Mouse (Mus musculus): ENCODE measurements around the gene Lrrc28. TPM values are rescaled to one million over a fixed set of nuclear protein-coding genes. Genes with fewer than 3 reads are reported as not detected.

Gene Lrrc28
- polyA plus RNA-seq, 1 experiment from 2014 or later: 28.5 TPM

DNA sequence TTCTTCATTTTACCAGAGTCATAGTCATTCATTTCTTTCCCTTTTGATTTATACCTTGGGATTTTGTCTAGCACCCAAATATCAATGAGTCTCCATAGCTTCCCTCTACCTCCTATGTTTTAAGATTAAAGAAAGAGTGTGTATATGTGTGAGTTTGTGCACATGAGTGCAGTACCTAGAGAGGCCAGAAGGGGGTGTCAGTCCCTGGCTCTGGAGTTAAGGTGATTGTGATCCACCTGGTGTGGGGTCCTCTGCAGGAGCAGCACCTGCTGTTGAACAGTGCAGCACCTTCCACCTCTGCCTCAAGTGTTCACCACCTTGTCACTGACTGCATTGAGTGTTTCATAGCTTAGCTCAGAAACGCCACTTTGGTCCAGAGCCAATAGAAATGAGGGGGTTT, 25.9 kb upstream of the Lrrc28 start:
- H3K27me3 ChIP-seq (replicated peaks): no peaks in the 10 kb centered on the region
- H3K36me3 ChIP-seq (replicated peaks): no peaks in the 10 kb centered on the region
- no peak overlapping the region for H3K27ac ChIP-seq
- no peaks in the 10 kb centered on the region for H3K9me3 ChIP-seq
- WGBS: 90% methylated on average over 1 of the region's 1 CpGs
- no peak overlapping the region for H3K4me3 ChIP-seq
- H3K4me1 ChIP-seq: no peaks in the 10 kb centered on the region
- no peak for ATAC-seq (replicated peaks)
- H3K4me2 ChIP-seq: no peak overlapping the region
- no peak overlapping the region for H3K9ac ChIP-seq

GRCm38 (mm10) chr7:67663981-67664694, 19.1 kb upstream of the Lrrc28 start:
- H3K4me2 ChIP-seq: no peak overlapping the region
- H3K27me3 ChIP-seq (replicated peaks): no peaks in the 10 kb centered on the region
- H3K4me1 ChIP-seq: no peaks in the 10 kb centered on the region
- no peaks in the 10 kb centered on the region for H3K36me3 ChIP-seq (replicated peaks)
- no peaks in the 10 kb centered on the region for H3K9me3 ChIP-seq
- no peak overlapping the region for H3K4me3 ChIP-seq
- 74% methylated on average over 14 of the region's 14 CpGs for WGBS
- no peak overlapping the region for H3K9ac ChIP-seq
- H3K27ac ChIP-seq: no peak overlapping the region
- ATAC-seq (replicated peaks): no peak

DNA sequence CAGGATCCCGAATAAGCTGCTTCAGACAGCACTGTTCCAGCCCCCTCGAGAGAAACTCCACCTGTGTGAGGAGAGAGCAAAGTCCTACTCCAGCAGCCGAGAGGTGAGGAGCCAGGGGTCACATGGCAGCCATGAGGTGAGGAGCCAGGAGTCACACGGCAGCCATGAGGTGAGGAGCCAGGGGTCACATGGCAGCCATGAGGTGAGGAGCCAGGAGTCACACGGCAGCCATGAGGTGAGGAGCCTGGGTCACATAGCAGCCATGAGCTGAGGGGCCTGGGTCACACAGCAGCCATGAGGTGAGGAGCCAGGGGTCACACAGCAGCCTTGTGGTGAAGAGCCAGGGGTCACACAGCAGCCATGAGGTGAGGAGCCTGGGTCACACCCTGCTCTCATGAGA, 17.4 kb upstream of the Lrrc28 start:
- Histone ChIP-seq H3K4me2 (no peak overlapping the region), H3K4me3 (no peak overlapping the region), H3K27ac (no peak overlapping the region), H3K9ac (no peak overlapping the region), H3K4me1 (no peaks in the 10 kb centered on the region), H3K27me3 (replicated peaks) (no peaks in the 10 kb centered on the region), H3K9me3 (no peaks in the 10 kb centered on the region), H3K36me3 (replicated peaks) (no peaks in the 10 kb centered on the region)
- WGBS: 91% methylated on average over 5 of the region's 5 CpGs
- no peak for ATAC-seq (replicated peaks)

GRCm38 (mm10) chr7:67658110-67658509, 13.0 kb upstream of the Lrrc28 start:
- no peak for ATAC-seq (replicated peaks)
- no peak overlapping the region for H3K4me3 ChIP-seq
- no peaks in the 10 kb centered on the region for H3K9me3 ChIP-seq
- no peak overlapping the region for H3K4me2 ChIP-seq
- H3K36me3 ChIP-seq (replicated peaks): no peaks in the 10 kb centered on the region
- no peak overlapping the region for H3K27ac ChIP-seq
- H3K4me1 ChIP-seq: peaks cover 10% of the 10 kb centered on the region; the same call in 1 of the 2 replicates
- no peaks in the 10 kb centered on the region for H3K27me3 ChIP-seq (replicated peaks)
- WGBS: 90% methylated on average over 4 of the region's 4 CpGs
- no peak overlapping the region for H3K9ac ChIP-seq

GRCm38 (mm10) chr7:67655186-67655585, 10.1 kb upstream of the Lrrc28 start:
- 2% methylated on average over 1 of the region's 1 CpGs for WGBS
- H3K36me3 ChIP-seq (replicated peaks): no peaks in the 10 kb centered on the region
- 0 out of 2 replicates have a peak overlapping the region, but pooled peaks have one; percentile 11 for H3K4me3 ChIP-seq
- H3K27me3 ChIP-seq (replicated peaks): no peaks in the 10 kb centered on the region
- peak; percentile 69; the same call in 1 of the 2 replicates for ATAC-seq (replicated peaks)
- H3K9me3 ChIP-seq: no peaks in the 10 kb centered on the region
- H3K9ac ChIP-seq: no peak overlapping the region
- H3K4me1 ChIP-seq: peaks cover 10% of the 10 kb centered on the region; the same call in 1 of the 2 replicates
- H3K27ac ChIP-seq: peak overlapping the region; percentile 19; the same call in 1 of the 2 replicates
- H3K4me2 ChIP-seq: peak overlapping the region; percentile 15; the same call in 1 of the 2 replicates

DNA sequence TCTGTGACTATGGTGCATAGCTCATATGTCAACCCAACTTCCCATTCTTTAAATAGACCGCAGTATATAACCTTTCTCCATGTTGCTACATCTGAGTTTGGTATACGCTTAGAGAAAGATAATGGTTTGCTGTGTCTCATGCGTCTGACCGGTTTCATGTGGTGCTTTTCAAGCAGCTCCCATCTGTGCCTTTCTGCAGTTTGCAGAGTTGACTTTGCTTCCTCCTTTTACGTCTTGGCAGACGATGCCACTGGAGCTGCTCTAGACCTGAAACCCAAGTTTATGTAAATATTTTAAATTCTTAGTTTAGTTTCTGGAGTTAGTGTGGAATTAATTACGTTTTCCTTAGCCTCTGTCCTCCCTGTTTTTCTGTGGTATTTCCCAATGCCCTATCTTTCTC, 9.6 kb upstream of the Lrrc28 start:
- Histone ChIP-seq H3K27me3 (replicated peaks) (no peaks in the 10 kb centered on the region), H3K36me3 (replicated peaks) (no peaks in the 10 kb centered on the region), H3K27ac (no peak overlapping the region), H3K9ac (no peak overlapping the region), H3K4me1 (peaks cover 10% of the 10 kb centered on the region; the same call in 1 of the 2 replicates), H3K9me3 (no peaks in the 10 kb centered on the region), H3K4me2 (no peak overlapping the region), H3K4me3 (no peak overlapping the region)
- no peak for ATAC-seq (replicated peaks)
- 90% methylated on average over 7 of the region's 7 CpGs for WGBS

- ATAC-seq (replicated peaks): no peak
- Histone ChIP-seq H3K4me1 (peaks cover 10% of the 10 kb centered on the region; the same call in 1 of the 2 replicates), H3K9me3 (no peaks in the 10 kb centered on the region), H3K27ac (no peak overlapping the region), H3K9ac (no peak overlapping the region), H3K27me3 (replicated peaks) (no peaks in the 10 kb centered on the region), H3K4me3 (no peak overlapping the region), H3K4me2 (no peak overlapping the region), H3K36me3 (replicated peaks) (no peaks in the 10 kb centered on the region)
- 84% methylated on average over 5 of the region's 5 CpGs for WGBS
These were observed 7.1 kb upstream of the Lrrc28 start for GRCm38 (mm10) chr7:67652211-67652610.

DNA sequence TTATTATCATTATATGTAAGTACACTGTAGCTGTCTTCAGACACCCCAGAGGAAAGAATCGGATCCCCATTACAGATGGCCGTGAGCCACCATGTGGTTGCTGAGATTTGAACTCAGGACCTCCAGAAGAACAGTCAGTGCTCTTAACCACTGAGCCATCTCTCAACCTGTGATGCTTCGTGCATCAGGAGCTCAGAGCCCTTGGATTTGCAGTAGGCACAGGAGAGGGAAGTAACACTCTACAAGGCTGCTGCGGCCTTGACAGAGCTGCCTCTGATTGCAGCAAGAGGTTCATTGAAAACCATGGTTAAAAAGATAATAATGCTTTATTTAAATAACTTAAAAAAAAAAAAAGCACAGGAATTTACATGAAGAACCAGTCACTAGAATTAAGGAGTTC, 3.3 kb upstream of the Lrrc28 start:
- peaks cover 19% of the 10 kb centered on the region for H3K4me1 ChIP-seq
- peak overlapping the region; percentile 40; the same call in 1 of the 2 replicates for H3K4me2 ChIP-seq
- H3K27me3 ChIP-seq (replicated peaks): no peaks in the 10 kb centered on the region
- no peaks in the 10 kb centered on the region for H3K9me3 ChIP-seq
- no peak for ATAC-seq (replicated peaks)
- no peak overlapping the region for H3K9ac ChIP-seq
- H3K36me3 ChIP-seq (replicated peaks): no peaks in the 10 kb centered on the region
- H3K4me3 ChIP-seq: no peak overlapping the region
- WGBS: 71% methylated on average over 4 of the region's 4 CpGs
- H3K27ac ChIP-seq: no peak overlapping the region

DNA sequence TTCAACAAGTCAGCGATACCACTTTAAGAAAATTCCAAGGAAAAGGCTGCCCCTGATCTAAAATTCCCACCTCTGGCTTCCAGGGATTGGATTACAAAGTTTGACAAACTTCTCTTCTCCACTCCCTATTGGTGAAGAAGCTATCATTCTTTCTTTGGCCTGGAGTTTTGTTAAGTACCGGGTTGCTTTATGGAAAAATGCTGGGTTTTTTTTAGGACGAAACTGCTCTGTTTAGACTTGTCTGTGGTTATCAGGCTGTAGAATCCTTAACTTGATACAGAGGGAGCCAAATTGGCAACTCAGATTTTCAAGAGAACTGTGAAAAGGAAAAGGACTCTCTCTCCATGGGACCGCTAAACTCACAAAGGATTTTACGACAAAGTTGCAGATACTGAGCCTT, 2.2 kb upstream of the Lrrc28 start, which contains the start of gene Ttc23:
TSS of gene Ttc23 (plus strand) at position 134 of the 400 bp plus-strand sequence.
- Histone ChIP-seq H3K9me3 (no peaks in the 10 kb centered on the region), H3K27ac (peak within 1 kb of the TSS; percentile 88; the same call in 1 of the 2 replicates), H3K4me2 (peak within 1 kb of the TSS; percentile 81), H3K27me3 (replicated peaks) (no peaks in the 10 kb centered on the region), H3K4me3 (peak within 1 kb of the TSS; percentile 75), H3K9ac (peak within 1 kb of the TSS; percentile 62), H3K4me1 (peaks cover 23% of the 10 kb centered on the region), H3K36me3 (replicated peaks) (no peaks in the 10 kb centered on the region)
- 1% methylated on average over 5 of the region's 5 CpGs for WGBS
- ATAC-seq (replicated peaks): no peak

DNA sequence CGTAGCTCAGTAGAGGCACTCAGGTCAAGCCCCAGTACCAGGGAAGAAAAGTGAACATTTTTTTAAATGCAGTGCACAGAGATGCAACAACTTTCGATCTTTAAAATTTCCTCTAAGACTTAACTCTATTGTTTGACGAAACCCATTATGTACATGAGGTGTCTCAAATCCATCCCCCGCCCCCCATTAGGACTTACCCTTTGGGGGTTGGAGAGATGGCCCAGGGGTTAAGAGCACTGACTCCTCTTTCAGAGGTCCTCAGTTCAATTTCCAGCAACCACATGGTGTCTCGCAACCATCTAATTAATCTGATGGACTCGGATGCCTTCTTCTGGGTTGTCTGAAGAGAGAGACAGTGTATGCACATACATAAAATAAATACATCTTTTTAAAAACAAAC, 1.1 kb upstream of the Lrrc28 start:
- no peak for ATAC-seq (replicated peaks)
- H3K27me3 ChIP-seq (replicated peaks): no peaks in the 10 kb centered on the region
- peak overlapping the region; percentile 88 for H3K27ac ChIP-seq
- no peaks in the 10 kb centered on the region for H3K36me3 ChIP-seq (replicated peaks)
- WGBS: 4% methylated on average over 6 of the region's 6 CpGs
- H3K9me3 ChIP-seq: no peaks in the 10 kb centered on the region
- H3K4me1 ChIP-seq: peaks cover 23% of the 10 kb centered on the region
- peak overlapping the region; percentile 81 for H3K4me2 ChIP-seq
- peak overlapping the region; percentile 75 for H3K4me3 ChIP-seq
- H3K9ac ChIP-seq: peak overlapping the region; percentile 62

DNA sequence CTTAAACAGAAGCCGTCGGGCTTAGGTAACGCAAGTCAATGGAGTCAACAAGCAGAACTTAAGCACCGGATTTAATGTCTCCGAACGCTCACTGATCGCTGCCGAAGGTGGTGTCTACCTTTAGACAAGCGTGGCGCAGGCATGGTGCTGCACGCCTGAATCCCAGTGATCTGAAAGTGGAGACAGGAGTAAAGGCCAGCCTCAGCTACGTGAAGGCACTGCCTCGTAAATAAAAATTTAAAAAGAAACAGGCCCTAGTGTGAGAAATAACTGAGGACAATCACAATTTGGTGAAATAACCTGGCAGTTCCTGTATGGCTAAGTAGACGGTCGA, 580 bp upstream of the Lrrc28 start:
- H3K4me3 ChIP-seq: peak overlapping the region; percentile 75
- no peaks in the 10 kb centered on the region for H3K9me3 ChIP-seq
- H3K9ac ChIP-seq: peak overlapping the region; percentile 62
- ATAC-seq (replicated peaks): no peak
- H3K27ac ChIP-seq: peak overlapping the region; percentile 88
- peaks cover 23% of the 10 kb centered on the region for H3K4me1 ChIP-seq
- no peaks in the 10 kb centered on the region for H3K27me3 ChIP-seq (replicated peaks)
- peak overlapping the region; percentile 81 for H3K4me2 ChIP-seq
- H3K36me3 ChIP-seq (replicated peaks): no peaks in the 10 kb centered on the region; the same call in 1 of the 2 replicates
- WGBS: under 1% methylated on average over 15 of the region's 15 CpGs

DNA sequence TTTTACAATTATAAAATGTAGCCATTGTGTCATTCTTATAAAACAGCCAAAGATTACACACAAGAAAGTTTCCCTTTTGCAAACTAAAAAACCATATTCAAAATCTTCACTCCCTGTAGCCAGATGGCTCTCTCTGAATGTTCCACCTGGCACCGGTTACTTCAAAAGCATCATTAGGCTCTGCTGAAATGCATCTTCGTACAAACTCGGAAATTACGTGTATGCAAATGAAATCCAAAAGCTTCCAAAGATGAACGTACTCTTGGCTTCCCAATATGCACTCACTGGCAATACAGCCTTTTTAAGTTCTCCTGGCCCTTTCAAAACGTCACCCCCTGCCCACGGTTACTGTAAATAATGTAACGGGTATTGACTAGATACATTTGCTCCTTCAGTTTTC, 777 bp downstream of the Lrrc28 start:
- H3K27ac ChIP-seq: no peak overlapping the region
- H3K9me3 ChIP-seq: no peaks in the 10 kb centered on the region
- H3K4me1 ChIP-seq: peaks cover 23% of the 10 kb centered on the region
- ATAC-seq (replicated peaks): no peak
- peak overlapping the region; percentile 83 for H3K9ac ChIP-seq
- H3K4me2 ChIP-seq: peak overlapping the region; percentile 48
- no peaks in the 10 kb centered on the region; the same call in 1 of the 2 replicates for H3K36me3 ChIP-seq (replicated peaks)
- 40% methylated on average over 8 of the region's 8 CpGs for WGBS
- no peaks in the 10 kb centered on the region for H3K27me3 ChIP-seq (replicated peaks)
- H3K4me3 ChIP-seq: peak overlapping the region; percentile 75

DNA sequence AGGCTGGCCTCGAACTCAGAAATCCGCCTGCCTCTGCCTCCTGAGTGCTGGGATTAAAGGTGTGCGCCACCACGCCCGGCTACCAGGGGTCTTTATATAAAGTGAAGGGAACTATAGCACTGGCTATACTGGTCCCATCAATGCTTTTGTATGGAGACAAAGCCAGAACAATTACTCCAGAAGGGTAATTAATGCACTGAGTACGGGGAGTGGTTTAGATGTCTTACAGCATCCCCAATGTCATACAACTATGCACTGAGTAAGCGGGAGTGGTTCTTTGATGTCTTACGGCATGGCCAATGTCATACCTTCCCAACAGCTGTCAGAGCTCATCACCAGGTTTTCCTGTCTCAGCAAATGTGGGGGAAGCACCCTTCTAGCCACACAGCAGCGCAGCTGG, 2.1 kb downstream of the Lrrc28 start:
- H3K27me3 ChIP-seq (replicated peaks): no peaks in the 10 kb centered on the region
- no peak overlapping the region for H3K4me3 ChIP-seq
- no peak overlapping the region for H3K4me2 ChIP-seq
- H3K9me3 ChIP-seq: no peaks in the 10 kb centered on the region
- ATAC-seq (replicated peaks): no peak
- H3K36me3 ChIP-seq (replicated peaks): no peaks in the 10 kb centered on the region; the same call in 1 of the 2 replicates
- peaks cover 23% of the 10 kb centered on the region for H3K4me1 ChIP-seq
- no peak overlapping the region for H3K27ac ChIP-seq
- H3K9ac ChIP-seq: no peak overlapping the region
- WGBS: 93% methylated on average over 9 of the region's 9 CpGs
